Mouse (Mus musculus) forebrain, embryonic 10.5 days (tissue): ENCODE data around the gene Spef1. TPM values are rescaled to one million over a fixed set of nuclear protein-coding genes. Genes with fewer than 3 reads are reported as not detected.
A peak's percentile ranks its signal among the peaks of the same experiment; 100 is the strongest.

Source experiments
- DNase-seq: peaks from one replicate; pipeline ENCODE4 v3.0.0-alpha.2; 2017; ENCODE audit warnings: low spot score; ENCODE audit errors: extremely low spot score
- H3K27ac ChIP-seq: fragments of 300-500 bp; sonication (generic); 2 replicates; pipeline ENCODE4 v1.5.1; 2016; ENCODE audit warnings: mild to moderate bottlenecking
- H3K27me3 ChIP-seq: fragments of 300-500 bp; sonication (generic); 2 replicates; pipeline ENCODE4 v1.6.1; 2016; ENCODE audit warnings: mild to moderate bottlenecking; ENCODE audit not compliant: poor library complexity, severe bottlenecking
- H3K36me3 ChIP-seq: fragments of 300-500 bp; sonication (generic); replicated peaks from 2 replicates; pipeline ENCODE4 v1.6.1; 2016; ENCODE audit warnings: mild to moderate bottlenecking, moderate library complexity
- H3K4me1 ChIP-seq: fragments of 300-500 bp; sonication (generic); 2 replicates; pipeline ENCODE4 v1.6.1; 2016
- H3K4me3 ChIP-seq: fragments of 300-500 bp; sonication (generic); 2 replicates; pipeline ENCODE4 v1.5.1; 2016; ENCODE audit warnings: mild to moderate bottlenecking, moderate library complexity
- H3K9me3 ChIP-seq: fragments of 300-500 bp; sonication (generic); 2 replicates; pipeline ENCODE4 v1.6.1; 2016; ENCODE audit warnings: mild to moderate bottlenecking, moderate library complexity
- WGBS: fragments of 180-500 bp; shearing (Covaris S2); methylation state at CpG from one replicate; pipeline ENCODE4 v1.1.7; 2016; 5-methylcytosine and 5-hydroxymethylcytosine counted together
- polyA plus RNA-seq: library from polyadenylated mRNA; unstranded; fragments of >200 nt; fragmentation: Nextera tagmentation; extraction: Ambion mirVana; gene quantifications from 2 replicates; pipeline ENCODE4 v1.2.1, GENCODE M21; 2016

Spef1 gene
- polyA plus RNA-seq, 1 experiment from 2014 or later: 4.6 TPM

DNA sequence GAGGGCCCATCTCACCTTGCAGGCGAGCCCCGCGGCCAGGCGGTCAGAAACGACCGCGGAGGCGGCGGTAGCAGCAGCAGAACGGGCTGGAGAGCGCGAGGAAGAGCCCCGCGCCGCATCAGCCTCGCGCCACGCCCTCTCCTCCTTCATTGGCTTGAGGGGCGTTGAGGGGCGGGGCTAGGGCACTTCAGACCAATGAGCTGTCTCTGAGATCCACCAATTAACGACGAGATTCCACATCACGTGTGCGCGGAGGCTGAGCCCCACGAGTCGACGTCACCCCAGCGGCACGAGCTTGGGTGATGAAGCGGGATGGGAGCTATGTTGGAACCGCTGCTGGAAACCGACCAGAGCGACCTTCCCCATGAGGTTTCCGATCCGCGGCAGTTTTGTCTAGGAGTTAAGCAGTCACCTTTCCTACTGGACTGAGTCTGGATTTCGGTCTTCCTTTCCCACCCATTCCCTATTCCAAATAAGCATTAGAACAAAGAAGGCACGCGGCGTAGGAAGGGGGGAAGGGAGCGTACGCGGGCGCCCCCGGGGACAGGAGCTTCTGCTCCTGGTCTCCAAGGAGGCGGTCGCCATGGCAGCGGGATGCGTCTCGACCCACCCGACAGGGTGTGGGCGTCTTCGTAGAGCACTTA, 27.0 kb downstream of the Spef1 start, which contains the start of gene 1700037H04Rik:
1700037H04Rik (minus strand) TSS at position 144 of the 644 bp plus-strand sequence.
- Histone ChIP-seq H3K27ac (peak within 1 kb of the TSS; percentile 96), H3K4me1 (peaks cover 34% of the 10 kb centered on the region), H3K36me3 (peaks cover 21% of the 10 kb centered on the region), H3K27me3 (peaks cover 5% of the 10 kb centered on the region; the same call in 1 of the 2 replicates), H3K4me3 (peak within 1 kb of the TSS; percentile 66), H3K9me3 (no peaks in the 10 kb centered on the region)
- peak; percentile 95 for DNase-seq
- WGBS: 0% methylated on average over 54 of the region's 54 CpGs

DNA sequence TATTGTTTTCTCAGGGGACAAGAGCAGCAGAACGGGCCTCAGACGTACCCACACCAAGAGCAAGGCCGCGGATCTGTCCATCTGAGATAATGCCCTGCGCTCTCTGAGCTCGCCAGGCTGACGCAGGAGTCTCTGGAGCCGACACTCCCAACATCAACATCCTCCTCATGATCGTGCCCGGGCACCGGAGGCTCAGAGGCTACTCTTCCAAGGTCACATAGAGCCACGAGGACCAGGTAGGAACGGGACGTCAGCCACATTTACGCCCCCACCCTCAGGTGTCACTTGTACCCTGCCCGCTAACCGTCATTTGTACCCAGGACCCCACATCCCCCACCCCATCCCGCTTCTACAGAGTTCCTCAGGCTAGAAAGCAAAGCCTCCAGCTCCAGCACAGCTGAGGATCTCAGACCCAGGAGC, 27.6 kb downstream of the Spef1 start:
- H3K4me1 ChIP-seq: peaks cover 34% of the 10 kb centered on the region
- WGBS: under 1% methylated on average over 18 of the region's 18 CpGs

DNA sequence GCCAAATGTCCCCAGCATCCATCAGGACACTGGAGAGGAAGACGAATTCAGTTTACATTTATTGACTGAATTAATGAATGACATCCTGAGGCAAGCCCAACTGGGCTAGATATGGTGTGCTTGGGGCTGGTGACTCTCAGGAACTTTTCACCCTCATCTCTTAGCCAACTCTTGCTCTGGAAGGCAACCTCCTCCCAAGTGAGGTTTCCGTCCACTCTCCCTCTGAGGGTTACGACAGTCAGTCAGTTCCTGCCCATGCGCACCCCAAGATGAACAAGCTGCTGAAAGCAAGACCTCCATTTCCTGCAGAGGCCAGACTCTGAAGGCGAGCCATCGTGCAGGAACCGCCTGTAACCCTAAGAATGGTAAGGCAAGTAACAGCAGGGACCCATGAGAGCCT, 30.1 kb downstream of the Spef1 start:
- no peak for DNase-seq
- Histone ChIP-seq H3K27ac (0 out of 2 replicates have a peak overlapping the region, but pooled peaks have one; percentile 2), H3K4me1 (peaks cover 34% of the 10 kb centered on the region), H3K9me3 (no peaks in the 10 kb centered on the region), H3K36me3 (peaks cover 51% of the 10 kb centered on the region), H3K27me3 (peaks cover 5% of the 10 kb centered on the region; the same call in 1 of the 2 replicates), H3K4me3 (no peak overlapping the region)
- 98% methylated on average over 7 of the region's 7 CpGs for WGBS

More for the DNA sequence above, 27.6 kb downstream of the Spef1 start:
- peaks cover 5% of the 10 kb centered on the region; the same call in 1 of the 2 replicates for H3K27me3 ChIP-seq
- peaks cover 27% of the 10 kb centered on the region for H3K36me3 ChIP-seq
- H3K9me3 ChIP-seq: no peaks in the 10 kb centered on the region
- H3K4me3 ChIP-seq: peak overlapping the region; percentile 66
- H3K27ac ChIP-seq: peak overlapping the region; percentile 96
- DNase-seq: no peak

DNA sequence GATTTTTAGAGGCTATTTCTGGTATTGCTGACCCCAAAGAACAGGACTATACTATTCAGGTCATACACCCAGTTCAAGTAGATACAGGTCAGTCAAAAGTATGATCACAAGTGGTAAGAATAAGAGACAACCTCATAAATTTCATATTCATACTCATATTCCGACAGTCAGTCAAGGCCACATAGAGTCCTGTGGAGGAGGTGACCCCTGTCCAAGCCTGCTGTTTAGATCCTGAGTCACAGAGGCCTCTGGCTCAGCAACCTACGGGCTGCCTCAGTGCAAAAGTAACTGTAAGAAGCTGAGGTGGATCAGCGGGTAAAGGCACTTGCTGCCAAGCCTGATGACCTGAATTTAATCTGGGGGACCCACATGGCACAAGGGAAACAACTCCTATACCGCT, 33.0 kb downstream of the Spef1 start:
- no peak for DNase-seq
- WGBS: 93% methylated on average over 4 of the region's 4 CpGs
- Histone ChIP-seq H3K27me3 (no peaks in the 10 kb centered on the region), H3K27ac (no peak overlapping the region), H3K4me1 (peaks cover 20% of the 10 kb centered on the region), H3K9me3 (no peaks in the 10 kb centered on the region), H3K36me3 (peaks cover 80% of the 10 kb centered on the region), H3K4me3 (no peak overlapping the region)

DNA sequence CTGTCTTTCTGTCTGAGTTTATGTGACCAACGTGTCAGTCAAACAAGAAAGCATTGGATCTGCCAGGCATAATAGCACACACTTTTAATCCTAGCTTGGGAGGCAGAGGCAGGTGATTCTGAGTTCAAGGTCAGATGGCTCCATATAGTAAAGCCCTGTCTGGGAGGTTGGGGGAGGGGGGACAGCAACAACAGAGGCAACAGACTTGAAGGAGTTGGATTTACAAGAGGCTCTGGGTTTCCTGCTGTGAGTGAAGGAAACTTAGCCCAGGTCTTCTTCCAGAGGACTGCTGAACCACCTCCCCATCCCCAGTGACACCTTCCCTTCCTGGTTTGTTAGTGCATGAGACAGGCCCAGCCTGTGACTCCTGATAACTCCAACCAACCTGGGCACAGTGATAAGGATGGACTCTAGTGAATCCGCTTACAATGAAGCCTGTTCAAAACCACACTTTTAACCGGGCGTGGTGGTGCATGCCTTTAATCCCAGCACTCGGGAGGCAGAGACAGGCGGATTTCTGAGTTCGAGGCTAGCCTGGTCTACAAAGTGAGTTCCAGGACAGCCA, 34.8 kb downstream of the Spef1 start:
- Histone ChIP-seq H3K36me3 (peaks cover 95% of the 10 kb centered on the region), H3K9me3 (no peaks in the 10 kb centered on the region), H3K27me3 (no peaks in the 10 kb centered on the region), H3K4me1 (peaks cover 2% of the 10 kb centered on the region), H3K27ac (no peak overlapping the region), H3K4me3 (no peak overlapping the region)
- DNase-seq: no peak
- 88% methylated on average over 7 of the region's 7 CpGs for WGBS

DNA sequence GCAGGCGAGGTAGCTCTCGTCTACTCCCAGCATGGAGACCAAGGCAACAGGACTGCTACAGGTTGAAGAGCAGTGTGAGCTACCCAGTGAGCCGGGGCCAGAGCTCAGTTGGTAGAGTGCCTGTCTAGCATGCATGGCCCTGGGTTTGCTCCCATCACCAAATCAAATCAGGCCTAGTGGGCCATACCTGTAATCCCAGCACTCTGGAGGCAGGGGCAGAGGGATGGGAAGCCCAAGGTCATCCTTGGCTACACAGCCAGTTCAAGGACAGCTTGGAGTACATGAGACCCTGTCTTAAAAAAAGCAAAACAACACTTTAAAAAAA, 37.9 kb downstream of the Spef1 start:
- Histone ChIP-seq H3K4me3 (no peak overlapping the region), H3K27ac (no peak overlapping the region), H3K27me3 (no peaks in the 10 kb centered on the region), H3K9me3 (no peaks in the 10 kb centered on the region), H3K4me1 (no peaks in the 10 kb centered on the region), H3K36me3 (peaks cover 99% of the 10 kb centered on the region)
- no peak for DNase-seq
- 96% methylated on average over 3 of the region's 3 CpGs for WGBS

DNA sequence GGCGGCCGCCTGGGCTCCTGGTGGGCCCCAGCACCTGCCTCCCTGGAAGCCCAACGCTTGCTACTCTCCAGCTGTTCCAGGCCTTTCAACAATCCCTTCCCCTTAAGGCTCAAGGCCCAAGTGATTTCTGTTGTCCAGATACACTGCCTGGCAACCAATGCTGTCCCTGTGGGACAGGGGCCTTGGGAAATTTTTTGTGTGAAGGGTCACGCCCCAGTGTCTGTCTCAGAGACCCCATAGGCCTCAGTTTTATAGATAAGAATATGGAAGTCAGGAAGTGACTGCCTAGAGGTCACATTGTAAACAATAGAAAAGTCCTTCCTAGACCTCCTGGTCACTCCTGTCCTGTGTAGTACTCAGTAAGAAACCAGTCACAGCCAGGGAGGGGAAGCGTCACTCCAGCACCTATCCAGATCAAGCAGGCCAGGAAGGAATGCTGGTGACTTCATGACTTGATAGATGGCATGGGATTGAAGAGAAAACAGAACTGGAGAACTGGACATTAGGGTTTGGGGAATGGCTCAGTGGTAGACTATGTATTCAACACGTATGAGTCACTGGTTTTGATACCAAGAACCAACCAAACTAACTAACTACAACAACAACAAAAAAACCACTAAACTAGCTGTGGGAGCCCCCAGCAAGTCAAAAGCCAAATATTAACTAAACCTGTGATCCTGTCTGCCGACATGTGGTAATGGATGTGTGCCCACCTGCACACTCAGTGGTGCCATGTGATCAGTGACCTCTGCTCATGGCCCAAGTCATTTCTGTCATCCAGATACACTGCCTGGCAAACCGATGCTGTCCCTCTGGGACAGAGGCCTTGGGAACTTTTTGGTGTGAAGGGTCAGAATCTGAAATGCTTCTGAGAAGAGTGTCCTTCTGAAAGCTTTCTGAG, 38.5 kb downstream of the Spef1 start:
- H3K36me3 ChIP-seq: peaks cover 98% of the 10 kb centered on the region
- no peak overlapping the region for H3K4me3 ChIP-seq
- no peaks in the 10 kb centered on the region for H3K27me3 ChIP-seq
- DNase-seq: no peak
- no peak overlapping the region for H3K27ac ChIP-seq
- 89% methylated on average over 8 of the region's 8 CpGs for WGBS
- H3K4me1 ChIP-seq: no peaks in the 10 kb centered on the region
- H3K9me3 ChIP-seq: no peaks in the 10 kb centered on the region

DNA sequence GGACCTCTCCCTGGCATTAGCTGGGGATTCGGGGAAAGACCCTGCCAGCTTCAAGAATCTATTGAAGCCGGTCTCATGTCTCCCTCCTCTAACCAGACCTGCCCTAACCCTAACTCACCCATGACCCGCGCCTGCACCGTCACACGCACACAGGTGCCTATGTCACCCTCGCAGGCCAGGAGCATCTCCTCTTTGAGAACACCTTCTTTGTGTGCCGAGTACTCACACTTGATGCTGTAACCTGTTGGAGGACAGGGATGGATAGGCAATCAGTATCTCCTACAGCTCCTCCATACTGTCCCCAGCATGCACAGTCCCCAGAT, 40.1 kb downstream of the Spef1 start:
- Histone ChIP-seq H3K27ac (no peak overlapping the region), H3K9me3 (no peaks in the 10 kb centered on the region), H3K27me3 (no peaks in the 10 kb centered on the region), H3K4me3 (no peak overlapping the region), H3K4me1 (peaks cover 12% of the 10 kb centered on the region), H3K36me3 (peaks cover 97% of the 10 kb centered on the region)
- no peak for DNase-seq
- 93% methylated on average over 8 of the region's 8 CpGs for WGBS

DNA sequence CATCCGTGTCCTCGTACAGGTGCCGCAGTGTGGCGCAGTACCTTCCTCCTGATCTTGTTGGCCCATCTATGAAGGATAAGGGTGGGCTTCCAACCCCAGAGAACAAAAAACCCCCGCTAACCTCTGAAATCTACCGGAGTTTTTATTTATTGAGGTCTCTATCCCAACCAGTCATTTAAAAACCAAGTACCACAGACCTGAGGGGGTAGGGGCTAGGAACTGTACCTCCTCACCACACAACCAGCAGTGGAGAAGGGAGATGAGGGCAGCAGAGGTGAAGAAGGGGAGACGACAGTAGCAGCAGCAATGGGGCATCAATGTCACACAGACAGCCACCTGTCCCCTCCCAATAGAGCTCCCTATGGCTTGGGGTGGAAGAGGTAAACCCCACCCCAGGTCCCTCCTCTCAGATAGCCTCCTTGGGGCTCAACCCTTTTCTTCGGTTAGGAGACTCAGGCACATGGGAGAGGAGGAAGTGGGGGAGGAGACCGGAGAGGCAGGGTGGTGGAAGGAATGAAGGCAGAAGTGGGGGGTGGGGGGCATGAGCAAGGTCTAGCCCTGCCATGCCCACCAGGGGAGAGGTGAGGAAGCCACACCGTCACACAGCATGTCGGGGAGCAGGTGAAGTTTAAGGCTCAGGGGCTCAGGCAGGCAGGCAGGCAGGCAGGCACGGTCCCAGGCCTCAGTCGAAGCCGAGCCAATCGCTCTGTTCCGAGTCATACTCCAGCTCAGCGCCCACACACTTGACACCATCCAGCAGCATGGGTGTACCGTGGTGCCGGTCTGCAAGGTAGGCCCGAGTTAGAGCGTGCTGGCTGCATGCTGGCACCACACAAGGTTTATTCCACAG, 40.7 kb downstream of the Spef1 start:
- Histone ChIP-seq H3K27me3 (no peaks in the 10 kb centered on the region), H3K4me3 (no peak overlapping the region), H3K9me3 (no peaks in the 10 kb centered on the region), H3K27ac (no peak overlapping the region), H3K36me3 (peaks cover 91% of the 10 kb centered on the region), H3K4me1 (peaks cover 12% of the 10 kb centered on the region)
- WGBS: 94% methylated on average over 21 of the region's 21 CpGs
- no peak for DNase-seq

DNA sequence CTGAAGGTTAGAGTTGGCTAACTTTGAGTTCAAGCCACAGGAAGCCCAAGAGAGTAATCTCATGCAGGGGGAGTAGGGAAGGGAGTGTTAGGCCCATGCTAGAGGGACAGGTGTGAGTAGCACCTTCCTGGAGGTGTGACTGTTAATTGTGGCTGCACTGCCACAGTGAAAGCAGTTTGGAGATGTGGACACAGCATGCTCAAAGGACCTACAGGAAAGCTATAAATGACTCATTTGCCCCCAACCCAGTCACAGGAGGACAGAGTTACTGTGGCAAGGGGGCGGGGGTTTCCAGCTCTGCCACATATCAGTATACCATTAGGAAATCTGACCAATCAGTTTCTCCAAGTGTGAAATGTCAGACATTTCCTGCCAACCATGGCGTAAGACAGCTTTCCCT, 41.5 kb downstream of the Spef1 start:
- 95% methylated on average over 2 of the region's 2 CpGs for whole genome bisulfite sequencing
- Histone ChIP-seq H3K27ac (no peak overlapping the region), H3K27me3 (no peaks in the 10 kb centered on the region), H3K9me3 (no peaks in the 10 kb centered on the region), H3K4me1 (peaks cover 20% of the 10 kb centered on the region), H3K36me3 (peaks cover 82% of the 10 kb centered on the region), H3K4me3 (no peak overlapping the region)
- DNase-seq: no peak

DNA sequence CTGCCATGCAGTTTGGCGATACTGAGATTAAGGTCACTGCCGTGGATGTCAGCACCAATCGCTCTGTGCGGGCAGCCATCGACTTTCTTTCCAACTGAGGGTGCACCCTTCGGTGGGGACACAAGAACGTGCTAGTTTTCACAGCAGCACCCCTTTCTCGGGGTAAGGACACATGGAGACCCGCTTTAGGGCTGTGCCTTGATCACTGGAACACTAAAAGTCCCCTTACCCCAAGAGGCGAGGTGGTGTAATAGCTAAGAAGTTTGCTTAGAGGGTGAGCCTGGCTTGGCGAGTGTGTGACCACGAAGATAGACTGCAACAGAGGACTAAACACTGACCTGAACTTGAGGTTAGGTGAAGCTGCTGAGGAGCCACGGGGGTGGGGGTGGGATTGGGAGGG, 42.0 kb downstream of the Spef1 start:
- no peaks in the 10 kb centered on the region for H3K9me3 ChIP-seq
- peaks cover 24% of the 10 kb centered on the region for H3K4me1 ChIP-seq
- H3K36me3 ChIP-seq: peaks cover 78% of the 10 kb centered on the region
- H3K27me3 ChIP-seq: no peaks in the 10 kb centered on the region
- no peak for DNase-seq
- H3K27ac ChIP-seq: no peak overlapping the region
- H3K4me3 ChIP-seq: no peak overlapping the region
- 66% methylated on average over 13 of the region's 13 CpGs for WGBS

DNA sequence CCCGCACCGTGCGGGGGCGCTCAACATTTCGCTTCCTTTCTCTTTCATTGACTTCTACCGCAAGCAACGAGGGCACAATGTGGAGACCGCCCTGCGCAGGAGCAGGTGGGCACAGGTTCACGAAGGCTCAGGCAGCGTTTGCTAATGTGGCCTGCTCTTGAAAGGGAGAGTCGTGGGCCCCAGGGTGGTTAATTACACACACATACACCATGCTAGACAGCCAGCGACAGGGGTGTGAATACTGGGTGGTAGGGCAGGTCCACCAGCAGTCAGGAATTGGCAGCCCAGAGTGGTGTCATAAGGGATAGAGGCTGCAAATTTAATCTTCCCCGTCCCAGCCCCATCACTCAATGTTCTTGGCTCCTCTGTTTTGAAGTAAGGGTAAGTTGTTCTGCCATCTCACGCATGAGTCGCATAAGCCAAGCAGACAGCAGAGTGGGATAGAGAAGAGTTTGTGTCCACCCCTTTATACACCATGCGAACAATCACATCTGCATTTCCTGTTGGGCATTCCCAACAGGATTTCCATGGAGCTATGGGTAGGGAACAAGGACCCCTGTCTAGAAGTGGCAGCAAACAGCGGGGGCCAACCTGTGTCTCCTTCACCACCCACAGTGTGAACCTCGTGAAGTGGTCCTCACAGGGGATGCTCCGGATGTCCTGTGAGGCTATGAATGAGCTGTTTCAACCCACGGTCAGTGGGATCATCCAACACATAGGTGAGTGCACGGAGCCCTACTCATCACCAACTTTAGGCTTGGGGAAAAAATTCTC, 43.9 kb downstream of the Spef1 start:
- WGBS: 68% methylated on average over 22 of the region's 22 CpGs
- H3K4me1 ChIP-seq: peaks cover 26% of the 10 kb centered on the region
- H3K4me3 ChIP-seq: no peak overlapping the region; the same call in 1 of the 2 replicates
- no peak for DNase-seq
- H3K27ac ChIP-seq: no peak overlapping the region
- H3K9me3 ChIP-seq: no peaks in the 10 kb centered on the region
- H3K27me3 ChIP-seq: no peaks in the 10 kb centered on the region
- peaks cover 71% of the 10 kb centered on the region for H3K36me3 ChIP-seq
